Comparison of ENCODE assay signal across 24 mouse cellular contexts in genomic region chr5:102453324-102453723, GRCm38 (mm10).
"Had no signal": no experiment of that assay in that cellular context is flagged by ENCODE, and none has a peak within 500 bp of the region (broad histone marks: within the 10 kb centered on the region; RNA-seq: fewer than 3 reads in every experiment).

No protein-coding gene starts in this region.

- H3K4me1 ChIP-seq: heart, embryonic 10.5 days; heart, embryonic 12.5 days; hindbrain, embryonic 13.5 days; hindbrain, embryonic 15.5 days; kidney, embryonic 15.5 days; liver, embryonic 13.5 days had no signal

- H3K36me3 ChIP-seq: heart, embryonic 10.5 days; heart, embryonic 12.5 days; hindbrain, embryonic 13.5 days; hindbrain, embryonic 15.5 days; kidney, embryonic 15.5 days; limb, embryonic 12.5 days; liver, embryonic 13.5 days had no signal

- DNase-seq: gastrocnemius, postnatal 14 days; gastrocnemius, postnatal 36 days; heart, adult 18-20 months; heart, postnatal 10 days; kidney, adult 11 months; kidney, adult 2 months; kidney, adult 9 months; kidney, postnatal 14 days; kidney, postnatal 36 days; layer of hippocampus, adult 9-11 months; layer of hippocampus, postnatal 36 days; left cerebral cortex, postnatal 4 days; liver; liver, embryonic 13.5 days had no signal

- ATAC-seq: hindbrain, postnatal 0 days; intestine, embryonic 16.5 days had no signal

- H3K27me3 ChIP-seq: heart, embryonic 12.5 days; hindbrain, embryonic 13.5 days; hindbrain, embryonic 15.5 days; kidney, embryonic 15.5 days; limb, embryonic 12.5 days; liver, embryonic 13.5 days had no signal

- H3K9ac ChIP-seq: heart, embryonic 12.5 days; hindbrain, embryonic 13.5 days; hindbrain, embryonic 15.5 days; kidney, embryonic 15.5 days; limb, embryonic 12.5 days; liver, embryonic 13.5 days had no signal

- H3K4me2 ChIP-seq: heart, embryonic 12.5 days; hindbrain, embryonic 13.5 days; hindbrain, embryonic 15.5 days; kidney, embryonic 15.5 days; limb, embryonic 12.5 days; liver, embryonic 11.5 days; liver, embryonic 13.5 days had no signal

- H3K9me3 ChIP-seq: heart, embryonic 10.5 days; heart, embryonic 12.5 days; hindbrain, embryonic 13.5 days; hindbrain, embryonic 15.5 days; kidney, embryonic 15.5 days; limb, embryonic 12.5 days; liver, embryonic 13.5 days had no signal

- H3K4me3 ChIP-seq: heart, embryonic 10.5 days; heart, embryonic 12.5 days; hindbrain, embryonic 13.5 days; hindbrain, embryonic 15.5 days; kidney, embryonic 15.5 days; limb, embryonic 12.5 days; liver, embryonic 13.5 days had no signal

- H3K27ac ChIP-seq: heart, embryonic 10.5 days; hindbrain, embryonic 13.5 days; hindbrain, embryonic 15.5 days; hindbrain, postnatal 0 days; kidney, embryonic 15.5 days; kidney, postnatal 0 days; limb, embryonic 12.5 days; liver, embryonic 13.5 days had no signal
